Mouse (Mus musculus) ES-E14 (cell line): ENCODE results near the gene Urm1.

Experiments
- MAFK ChIP-seq: IDR thresholded peaks from 2 replicates; pipeline ENCODE4 v1.6.1; 2014; ENCODE audit warnings: mild to moderate bottlenecking, low read depth, low read length, inconsistent platforms; ENCODE audit not compliant: insufficient read depth
- ZC3H11A ChIP-seq: IDR thresholded peaks from 2 replicates; pipeline ENCODE4 v1.6.1; 2012; ENCODE audit warnings: low read depth, mild to moderate bottlenecking, inconsistent platforms, low read length, borderline replicate concordance
- ZNF384 ChIP-seq: IDR thresholded peaks from 2 replicates; pipeline ENCODE4 v1.6.1; 2012; ENCODE audit warnings: low read depth, low read length, inconsistent platforms

GRCm38 (mm10) chr2:29844115-29844514 lies 24.2 kb downstream of the Urm1 start:
- TF ChIP-seq ZC3H11A: no peak
- no peak for TF ChIP-seq MAFK
- TF ChIP-seq ZNF384: no peak
